9 mouse cellular contexts compared by ENCODE assay signal in the genomic region with DNA sequence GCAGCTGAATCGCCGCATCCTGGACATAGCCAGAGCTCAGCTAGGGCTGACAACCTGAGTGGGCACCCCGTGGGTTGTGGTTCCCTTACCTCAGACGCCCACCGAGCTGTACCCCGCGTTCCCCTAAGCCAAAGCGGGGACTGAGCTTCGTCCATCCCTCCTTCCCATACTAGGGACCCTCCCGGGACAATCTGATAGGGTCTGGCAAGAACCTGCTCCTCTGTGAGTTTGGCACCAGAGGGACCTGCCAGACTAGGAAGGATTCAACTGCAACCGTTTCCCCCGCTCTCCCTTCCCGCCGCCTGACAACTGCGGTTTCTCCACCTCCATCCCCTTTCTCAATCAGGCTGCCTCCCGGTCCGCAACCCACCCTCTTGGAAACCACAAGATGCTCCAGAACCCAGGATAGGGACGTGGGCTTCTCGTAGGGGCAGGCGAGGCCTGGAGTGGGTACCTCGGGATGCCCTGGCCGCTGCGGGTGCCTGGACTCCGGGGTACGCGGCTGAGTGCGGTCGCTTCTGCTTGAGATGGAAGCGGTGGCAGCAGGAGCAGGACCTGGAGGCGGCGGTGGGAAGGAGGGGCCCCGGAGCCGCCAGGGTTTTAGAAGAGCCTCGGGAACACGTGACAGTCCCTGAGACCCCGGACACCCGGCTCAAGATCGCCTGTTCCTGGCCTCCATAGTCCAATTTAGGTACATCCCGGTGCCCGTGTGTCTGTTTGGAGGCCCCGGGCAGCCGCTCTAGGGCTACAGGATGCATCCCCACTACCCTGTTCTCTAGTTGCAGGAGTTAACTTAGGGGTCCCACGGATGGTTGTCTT. TPM values are rescaled to one million over a fixed set of nuclear protein-coding genes. Genes with fewer than 3 reads are reported as not detected.
DNase-seq lines count a peak whose midpoint lies in the region; ATAC-seq and TF ChIP-seq lines count a peak whose summit lies in the region.
"Had no signal": no experiment of that assay in that cellular context is flagged by ENCODE, and none has a peak within 500 bp of the region (broad histone marks: within the 10 kb centered on the region; RNA-seq: fewer than 3 reads in every experiment).

A gene (minus strand): TSS at position 618 of the 819 bp plus-strand sequence.

- ATAC-seq in kidney, embryonic 16.5 days (ENCODE audit: low FRiP score, low TSS enrichment): peak; percentile 71; the same call in 1 of the 2 replicates
- peak; percentile 79 for ATAC-seq in embryonic facial prominence, embryonic 11.5 days (replicated peaks; ENCODE audit: insufficient number of reproducible peaks, low FRiP score, low TSS enrichment, low read depth)
- ATAC-seq in hindbrain, postnatal 0 days: peak; percentile 87
- ATAC-seq in megakaryocyte progenitor cell, adult 5-6 weeks (replicated peaks; ENCODE audit: poor library complexity): 0 out of 2 replicates have a peak, but pooled peaks have one; percentile 9
- no peak for ATAC-seq in stomach, postnatal 0 days (ENCODE audit: low FRiP score, low TSS enrichment)

- H3K9ac ChIP-seq in kidney, embryonic 16.5 days (replicated peaks; ENCODE audit: low read length): peak within 1 kb of the TSS; percentile 51; the same call in 1 of the 2 replicates
- peak within 1 kb of the TSS; percentile 58 for H3K9ac ChIP-seq in embryonic facial prominence, embryonic 11.5 days (replicated peaks; ENCODE audit: low read length)
- peak within 1 kb of the TSS; percentile 66 for H3K9ac ChIP-seq in hindbrain, postnatal 0 days (replicated peaks; ENCODE audit: low read length)
- no peak within 1 kb of the TSS for H3K9ac ChIP-seq in stomach, postnatal 0 days (ENCODE audit: low read length)
- H3K9ac ChIP-seq: liver, embryonic 14.5 days had no signal

- TF ChIP-seq EP300 in stomach, postnatal 0 days (optimal IDR thresholded peaks at IDR 0.05): no peak

- H3K36me3 ChIP-seq in kidney, embryonic 16.5 days (ENCODE audit: insufficient read depth, low read length): no peaks in the 10 kb centered on the region
- no peaks in the 10 kb centered on the region for H3K36me3 ChIP-seq in embryonic facial prominence, embryonic 11.5 days (replicated peaks; ENCODE audit: control insufficient read depth, insufficient read depth, low read depth, low read length)
- H3K36me3 ChIP-seq in hindbrain, postnatal 0 days (ENCODE audit: insufficient read depth, low read length): no peaks in the 10 kb centered on the region
- no peaks in the 10 kb centered on the region for H3K36me3 ChIP-seq in stomach, postnatal 0 days (ENCODE audit: control insufficient read depth, insufficient read depth, low read length)

- peak within 1 kb of the TSS; percentile 76 for H3K4me2 ChIP-seq in kidney, embryonic 16.5 days (replicated peaks; ENCODE audit: low read depth, low read length)
- peak within 1 kb of the TSS; percentile 86 for H3K4me2 ChIP-seq in embryonic facial prominence, embryonic 11.5 days (ENCODE audit: low read depth, low read length)
- peak within 1 kb of the TSS; percentile 90 for H3K4me2 ChIP-seq in hindbrain, postnatal 0 days (ENCODE audit: low read depth, low read length)
- H3K4me2 ChIP-seq in stomach, postnatal 0 days (replicated peaks; ENCODE audit: low read depth): peak within 1 kb of the TSS; percentile 59

- no peaks in the 10 kb centered on the region for H3K9me3 ChIP-seq in kidney, embryonic 16.5 days (ENCODE audit: low read length)
- no peaks in the 10 kb centered on the region for H3K9me3 ChIP-seq in embryonic facial prominence, embryonic 11.5 days (replicated peaks; ENCODE audit: control insufficient read depth, low read length)
- H3K9me3 ChIP-seq in hindbrain, postnatal 0 days (ENCODE audit: low read length): no peaks in the 10 kb centered on the region
- no peaks in the 10 kb centered on the region for H3K9me3 ChIP-seq in stomach, postnatal 0 days (ENCODE audit: control insufficient read depth, low read length)

- no peak within 1 kb of the TSS for H3K27ac ChIP-seq in kidney, embryonic 16.5 days (ENCODE audit: low read length)
- no peak within 1 kb of the TSS for H3K27ac ChIP-seq in embryonic facial prominence, embryonic 11.5 days (replicated peaks; ENCODE audit: low read depth, low read length)
- 0 out of 2 replicates have a peak within 1 kb of the TSS, but pooled peaks have one; percentile 26 for H3K27ac ChIP-seq in hindbrain, postnatal 0 days
- H3K27ac ChIP-seq in stomach, postnatal 0 days (replicated peaks): no peak within 1 kb of the TSS
- H3K27ac ChIP-seq: liver, embryonic 14.5 days had no signal

- 2% methylated on average over 43 of the region's 43 CpGs for WGBS in kidney, embryonic 16.5 days
- 1% methylated on average over 43 of the region's 43 CpGs for WGBS in embryonic facial prominence, embryonic 11.5 days
- WGBS in hindbrain, postnatal 0 days: 1% methylated on average over 42 of the region's 43 CpGs
- 2% methylated on average over 43 of the region's 43 CpGs for WGBS in stomach, postnatal 0 days

- no peak for TF ChIP-seq CTCF in hindbrain, postnatal 0 days (IDR thresholded peaks at IDR 0.05; ENCODE audit: low read depth)
- TF ChIP-seq CTCF in stomach, postnatal 0 days (IDR thresholded peaks at IDR 0.05; ENCODE audit: low read depth): no peak

- DNase-seq in kidney, adult 11 months: no peak
- peak; percentile 42 for DNase-seq in embryonic facial prominence, embryonic 11.5 days (ENCODE audit: low spot score)
- peak; percentile 41 for DNase-seq in hindbrain, postnatal 0 days (ENCODE audit: low spot score)
- DNase-seq in stomach, postnatal 0 days (ENCODE audit: low spot score): peak; percentile 22
- no peak for DNase-seq in yolk sac, embryonic 10.5 days (ENCODE audit: low spot score)
- DNase-seq in kidney, adult 18-20 months: no peak

- peaks cover 38% of the 10 kb centered on the region for H3K27me3 ChIP-seq in kidney, embryonic 16.5 days (ENCODE audit: insufficient read depth, low read length)
- peaks cover 7% of the 10 kb centered on the region; the same call in 1 of the 2 replicates for H3K27me3 ChIP-seq in embryonic facial prominence, embryonic 11.5 days (ENCODE audit: control insufficient read depth, insufficient read depth, low read length)
- no peaks in the 10 kb centered on the region for H3K27me3 ChIP-seq in hindbrain, postnatal 0 days (ENCODE audit: insufficient read depth, low read length)
- H3K27me3 ChIP-seq in stomach, postnatal 0 days (ENCODE audit: control insufficient read depth, insufficient read depth, low read length): no peaks in the 10 kb centered on the region

- H3K4me1 ChIP-seq in kidney, embryonic 16.5 days (ENCODE audit: insufficient read depth, low read length): peaks cover 3% of the 10 kb centered on the region; the same call in 1 of the 2 replicates
- no peaks in the 10 kb centered on the region; the same call in 1 of the 2 replicates for H3K4me1 ChIP-seq in embryonic facial prominence, embryonic 11.5 days (ENCODE audit: control insufficient read depth, insufficient read depth, low read length)
- H3K4me1 ChIP-seq in hindbrain, postnatal 0 days (ENCODE audit: insufficient read depth, low read length): no peaks in the 10 kb centered on the region
- no peaks in the 10 kb centered on the region for H3K4me1 ChIP-seq in stomach, postnatal 0 days (replicated peaks; ENCODE audit: control insufficient read depth, insufficient read depth)

- peak within 1 kb of the TSS; percentile 46 for H3K4me3 ChIP-seq in kidney, embryonic 16.5 days (ENCODE audit: low read length)
- peak within 1 kb of the TSS; percentile 38 for H3K4me3 ChIP-seq in embryonic facial prominence, embryonic 11.5 days (ENCODE audit: low read depth, low read length)
- peak within 1 kb of the TSS; percentile 58 for H3K4me3 ChIP-seq in hindbrain, postnatal 0 days (ENCODE audit: low read length)
- H3K4me3 ChIP-seq in stomach, postnatal 0 days (ENCODE audit: low read depth, low read length): peak within 1 kb of the TSS; percentile 30

RNA-seq across cellular contexts. Expression of the gene that starts here (rescaled TPM):
- not detected in 2 replicates for polyA plus RNA-seq in kidney, embryonic 16.5 days (2015; fragmentation: Nextera tagmentation; extraction: Ambion mirVana)
- not detected in 2 replicates for polyA plus RNA-seq in embryonic facial prominence, embryonic 11.5 days (2014; fragmentation: Nextera tagmentation; extraction: Ambion mirVana)
- total RNA-seq in hindbrain, postnatal 0 days (2014; rRNA removed): 1.6 and 2.9 TPM in 2 replicates
- polyA plus RNA-seq in hindbrain, postnatal 0 days (2015; fragmentation: Nextera tagmentation; extraction: Ambion mirVana): 1.0 and 1.7 TPM in 2 replicates
- not detected in 2 replicates for total RNA-seq in megakaryocyte progenitor cell, adult 5-6 weeks (2015)
- not detected in 2 replicates for total RNA-seq in megakaryocyte progenitor cell, adult 5-6 weeks (2017)
- 0.15 TPM in 1 of 2 replicates, not detected in the other for polyA plus RNA-seq in stomach, postnatal 0 days (2015; fragmentation: Nextera tagmentation; extraction: Ambion mirVana)
- polyA plus RNA-seq: liver, embryonic 14.5 days had no signal

Comparison
In these comparisons a context has a peak if more than half of its experiments do, and no peak if none do; other contexts are left out.
1. Peak in ATAC-seq, H3K4me3 ChIP-seq, H3K9ac ChIP-seq and H3K4me2 ChIP-seq in kidney, embryonic 16.5 days; RNA of the gene not detected or under 1 TPM.
2. Peak in DNase-seq, ATAC-seq, H3K4me3 ChIP-seq, H3K9ac ChIP-seq and H3K4me2 ChIP-seq in embryonic facial prominence, embryonic 11.5 days; RNA of the gene not detected or under 1 TPM.
3. Peak in ATAC-seq in megakaryocyte progenitor cell, adult 5-6 weeks; RNA of the gene not detected or under 1 TPM.
4. Peak in DNase-seq, H3K4me3 ChIP-seq and H3K4me2 ChIP-seq in stomach, postnatal 0 days; RNA of the gene not detected or under 1 TPM.